Mouse (Mus musculus): ENCODE data around the gene Dhcr24. TPM values are rescaled to one million over a fixed set of nuclear protein-coding genes. Genes with fewer than 3 reads are reported as not detected.

Dhcr24 gene
- total RNA-seq, 4 experiments from 2014 or later, result 1.2 to 2.5 (median 1.8) TPM

Other genes starting within 250 kb of the Dhcr24 start
- 10 to 100 TPM; 71.6 to 86.2 (median 74.3) TPM for gene Usp24, start 244.8 kb upstream of the Dhcr24 start, total RNA-seq (2022)
- not detected for gene Pcsk9, start 96.7 kb upstream of the Dhcr24 start, total RNA-seq (2022)
- gene Bsnd, start 68.8 kb upstream of the Dhcr24 start, total RNA-seq (2022), result under 1 TPM in 1 of 4 experiments, not detected in 3; 0.09 TPM
- not detected for gene Lexm, start 56.2 kb downstream of the Dhcr24 start, total RNA-seq (2022)
- not detected for gene Ttc22, start 61.4 kb downstream of the Dhcr24 start, total RNA-seq (2022)
- 1 to 10 TPM; 1.7 to 5.9 (median 3.7) TPM for gene Pars2, start 90.0 kb downstream of the Dhcr24 start, total RNA-seq (2022)
- 10 to 100 TPM; 21.9 to 28.7 (median 26.4) TPM for gene Ttc4, start 117.9 kb downstream of the Dhcr24 start, total RNA-seq (2022)
- under 1 TPM in 2 of 4 experiments, not detected in 2; 0.12 to 0.19 TPM for gene Mroh7, start 169.9 kb downstream of the Dhcr24 start, total RNA-seq (2022)
- gene Fam151a, start 172.9 kb downstream of the Dhcr24 start, total RNA-seq (2022), result not detected
- 10 to 100 TPM in 2 of 4 experiments, 1 to 10 TPM in 2; 9.1 to 12.9 (median 10.1) TPM for gene Acot11, start 244.0 kb downstream of the Dhcr24 start, total RNA-seq (2022)

Measured in gastrocnemius, adult 8-10 months (tissue).